Mouse (Mus musculus) lung, embryonic 15.5 days (tissue): ENCODE measurements around the gene Rnf145. TPM values are rescaled to one million over a fixed set of nuclear protein-coding genes. Genes with fewer than 3 reads are reported as not detected.

Source experiments
- ATAC-seq: fragments of 200-750 bp; cut with Nextera tagmentation; 2 replicates; pipeline ENCODE4 v1.8.0; 2017; ENCODE audit warnings: moderate number of reproducible peaks, borderline replicate concordance; ENCODE audit not compliant: low FRiP score, low TSS enrichment; ENCODE audit errors: extremely low read depth
- H3K27ac ChIP-seq: fragments of 300-500 bp; sonication (generic); 2 replicates; pipeline ENCODE4 v1.5.1; 2015; ENCODE audit warnings: moderate library complexity, mild to moderate bottlenecking, inconsistent platforms
- H3K27me3 ChIP-seq: fragments of 300-500 bp; sonication (generic); 2 replicates; pipeline ENCODE4 v1.6.1; 2015; ENCODE audit warnings: inconsistent platforms
- H3K36me3 ChIP-seq: fragments of 300-500 bp; sonication (generic); 2 replicates; pipeline ENCODE4 v1.6.1; 2015; ENCODE audit warnings: inconsistent platforms
- H3K4me1 ChIP-seq: fragments of 300-500 bp; sonication (generic); 2 replicates; pipeline ENCODE4 v1.6.1; 2015; ENCODE audit warnings: inconsistent platforms
- H3K4me2 ChIP-seq: fragments of 300-500 bp; sonication (generic); 2 replicates; pipeline ENCODE4 v1.6.1; 2015; ENCODE audit warnings: inconsistent platforms, mild to moderate bottlenecking, moderate library complexity
- H3K4me3 ChIP-seq: fragments of 300-500 bp; sonication (generic); 2 replicates; pipeline ENCODE4 v1.5.1; 2015; ENCODE audit warnings: mild to moderate bottlenecking, inconsistent platforms
- H3K9ac ChIP-seq: fragments of 300-500 bp; sonication (generic); 2 replicates; pipeline ENCODE4 v1.6.1; 2015; ENCODE audit warnings: inconsistent platforms
- H3K9me3 ChIP-seq: fragments of 300-500 bp; sonication (generic); 2 replicates; pipeline ENCODE4 v1.6.1; 2016; ENCODE audit warnings: inconsistent platforms
- WGBS: fragments of 180-500 bp; shearing (Covaris S2); methylation state at CpG from one replicate; pipeline ENCODE4 v1.1.7; 2015; 5-methylcytosine and 5-hydroxymethylcytosine counted together
- polyA plus RNA-seq: library from polyadenylated mRNA; unstranded; fragments of >200 nt; fragmentation: Nextera tagmentation; extraction: Ambion mirVana; gene quantifications from 2 replicates; pipeline ENCODE4 v1.2.1, GENCODE M21; 2015

Rnf145 gene
- polyA plus RNA-seq, 1 experiment from 2014 or later, result 77.2 TPM

DNA sequence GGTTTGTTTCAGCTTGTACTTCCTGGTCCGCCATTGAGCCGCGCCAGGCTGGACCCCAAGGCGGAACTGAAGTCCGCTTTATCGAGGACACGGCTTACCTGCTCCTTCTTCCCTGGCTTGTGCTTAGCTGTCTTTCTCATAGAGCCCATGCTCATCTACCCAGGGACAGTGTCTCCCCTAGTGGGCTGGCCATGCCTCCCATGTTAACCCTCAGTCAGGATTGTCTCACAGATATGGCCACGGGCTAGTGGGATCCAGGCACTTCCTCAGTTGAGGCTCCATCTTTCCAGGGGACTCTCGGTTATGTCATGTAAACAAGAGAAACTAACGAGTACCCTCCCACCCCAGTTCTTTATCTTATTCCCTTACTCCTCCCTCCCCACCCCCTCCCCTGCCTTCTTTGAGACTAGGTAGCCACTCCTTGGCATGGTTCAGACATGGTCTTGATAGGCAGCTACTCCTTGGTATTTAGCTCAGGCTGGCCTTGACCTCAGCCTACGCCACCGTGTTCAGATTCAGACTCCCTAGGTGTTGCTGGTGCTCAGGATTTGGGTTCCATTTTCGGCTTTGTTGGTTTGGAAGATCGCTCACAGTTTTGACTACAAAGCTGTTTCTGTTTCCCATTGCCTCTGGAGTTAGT lies 9.9 kb downstream of the Rnf145 start:
- 89% methylated on average over 14 of the region's 14 CpGs for WGBS
- ATAC-seq, result no peak
- no peak overlapping the region for H3K4me2 ChIP-seq

DNA sequence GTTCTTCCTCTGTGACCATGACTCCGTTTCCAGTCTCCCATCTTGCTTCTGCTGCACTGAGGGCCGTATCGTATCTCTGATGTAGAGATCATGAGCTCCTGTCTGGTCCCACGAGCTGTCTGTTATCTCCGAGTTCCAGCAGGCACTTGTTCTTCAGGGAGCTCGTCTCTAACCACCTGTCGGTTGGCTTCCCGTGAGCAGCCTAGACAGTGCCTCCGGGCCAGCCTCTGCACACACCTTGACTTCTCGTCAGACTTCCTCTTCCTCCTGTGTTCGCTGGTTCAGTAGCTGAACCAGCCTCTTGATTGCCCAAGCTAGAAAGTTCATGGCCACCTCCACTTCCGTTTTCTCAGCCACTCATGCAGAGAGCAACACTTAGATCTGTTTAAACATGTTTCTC lies 10.4 kb downstream of the Rnf145 start:
- ATAC-seq, result peak; percentile 35; the same call in 1 of the 2 replicates
- Histone ChIP-seq H3K27me3 (no peaks in the 10 kb centered on the region), H3K9ac (no peak overlapping the region), H3K27ac (no peak overlapping the region), H3K4me1 (0 out of 2 replicates have a peak, but pooled peaks cover 9% of the 10 kb centered on the region), H3K9me3 (no peaks in the 10 kb centered on the region), H3K4me2 (no peak overlapping the region), H3K36me3 (peaks cover 47% of the 10 kb centered on the region), H3K4me3 (no peak overlapping the region)
- WGBS, result 66% methylated on average over 12 of the region's 12 CpGs

More for the DNA sequence above, 9.9 kb downstream of the Rnf145 start:
- no peaks in the 10 kb centered on the region for H3K27me3 ChIP-seq
- peaks cover 47% of the 10 kb centered on the region for H3K36me3 ChIP-seq
- H3K4me3 ChIP-seq, result no peak overlapping the region
- H3K9ac ChIP-seq, result no peak overlapping the region
- H3K27ac ChIP-seq, result no peak overlapping the region
- H3K4me1 ChIP-seq, result 0 out of 2 replicates have a peak, but pooled peaks cover 13% of the 10 kb centered on the region
- no peaks in the 10 kb centered on the region for H3K9me3 ChIP-seq

DNA sequence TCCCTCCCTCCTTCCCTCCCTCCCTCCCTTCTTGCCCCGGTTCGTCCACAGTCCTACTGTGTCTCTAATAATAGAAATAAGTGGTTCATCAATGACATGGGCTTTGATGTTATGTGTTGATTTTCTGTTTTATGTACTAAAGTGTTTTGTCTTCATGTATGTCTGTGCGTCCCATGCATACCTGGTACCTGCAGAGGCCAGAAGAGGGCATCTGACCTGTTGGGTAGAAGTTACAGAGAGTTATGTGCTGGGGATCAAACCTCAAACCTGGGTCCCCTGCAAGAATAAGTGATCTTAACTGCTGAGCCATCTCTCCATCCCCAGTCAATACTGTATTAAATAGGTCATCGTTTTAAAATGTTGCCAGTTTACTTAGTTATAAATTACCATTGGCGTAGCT lies 11.0 kb downstream of the Rnf145 start:
- Histone ChIP-seq H3K27ac (no peak overlapping the region), H3K9me3 (no peaks in the 10 kb centered on the region), H3K4me1 (0 out of 2 replicates have a peak, but pooled peaks cover 9% of the 10 kb centered on the region), H3K4me3 (no peak overlapping the region), H3K4me2 (no peak overlapping the region), H3K27me3 (no peaks in the 10 kb centered on the region), H3K9ac (no peak overlapping the region), H3K36me3 (peaks cover 46% of the 10 kb centered on the region)
- ATAC-seq, result no peak
- 74% methylated on average over 5 of the region's 5 CpGs for WGBS

DNA sequence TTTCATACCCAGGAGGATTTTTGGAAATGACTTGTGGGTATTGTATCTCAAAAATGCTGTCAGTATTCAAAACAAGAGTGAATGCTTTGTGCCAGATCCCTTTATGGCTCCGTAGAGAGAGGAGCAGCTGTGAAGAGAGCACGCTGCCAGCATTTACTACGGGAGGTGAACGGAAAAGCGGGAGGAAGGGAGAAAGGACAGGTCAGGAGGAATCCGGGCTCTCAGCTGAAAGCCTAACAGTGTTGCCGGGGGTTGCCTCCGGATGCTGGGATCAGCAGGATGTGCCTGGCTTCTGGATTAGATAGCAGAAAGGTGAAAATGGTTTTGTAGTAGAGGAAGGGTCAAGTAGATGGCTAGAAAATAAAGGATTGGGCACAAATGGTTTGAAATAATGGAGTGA lies 11.6 kb downstream of the Rnf145 start:
- Histone ChIP-seq H3K36me3 (peaks cover 40% of the 10 kb centered on the region), H3K27ac (no peak overlapping the region), H3K4me2 (no peak overlapping the region), H3K9ac (no peak overlapping the region), H3K9me3 (no peaks in the 10 kb centered on the region), H3K4me1 (0 out of 2 replicates have a peak, but pooled peaks cover 9% of the 10 kb centered on the region), H3K4me3 (no peak overlapping the region), H3K27me3 (no peaks in the 10 kb centered on the region)
- 74% methylated on average over 8 of the region's 8 CpGs for WGBS
- no peak for ATAC-seq

DNA sequence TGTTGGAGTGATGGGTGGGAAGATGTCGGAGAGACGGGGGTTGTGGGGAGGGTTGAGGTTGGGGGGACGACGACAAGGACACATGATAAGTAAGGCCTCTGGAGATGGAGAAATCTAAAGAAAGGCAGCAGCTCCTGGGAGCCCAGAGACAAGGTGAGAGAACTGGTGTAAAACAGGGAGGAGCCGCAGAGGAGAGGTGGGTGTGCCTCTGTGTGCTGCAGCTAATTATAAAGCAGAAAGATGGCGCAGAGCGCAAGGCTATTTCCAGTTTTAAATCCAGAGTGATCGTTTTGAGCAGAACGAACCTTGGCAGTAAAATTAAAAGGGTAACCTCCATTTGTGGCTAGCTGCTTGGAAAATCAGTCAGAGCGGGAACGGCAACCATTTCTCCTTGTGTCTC lies 12.1 kb downstream of the Rnf145 start:
- Histone ChIP-seq H3K36me3 (peaks cover 37% of the 10 kb centered on the region), H3K4me3 (no peak overlapping the region), H3K27me3 (no peaks in the 10 kb centered on the region), H3K4me1 (0 out of 2 replicates have a peak, but pooled peaks cover 9% of the 10 kb centered on the region), H3K4me2 (no peak overlapping the region), H3K9me3 (no peaks in the 10 kb centered on the region), H3K9ac (no peak overlapping the region), H3K27ac (no peak overlapping the region)
- WGBS, result 82% methylated on average over 11 of the region's 11 CpGs
- no peak for ATAC-seq

DNA sequence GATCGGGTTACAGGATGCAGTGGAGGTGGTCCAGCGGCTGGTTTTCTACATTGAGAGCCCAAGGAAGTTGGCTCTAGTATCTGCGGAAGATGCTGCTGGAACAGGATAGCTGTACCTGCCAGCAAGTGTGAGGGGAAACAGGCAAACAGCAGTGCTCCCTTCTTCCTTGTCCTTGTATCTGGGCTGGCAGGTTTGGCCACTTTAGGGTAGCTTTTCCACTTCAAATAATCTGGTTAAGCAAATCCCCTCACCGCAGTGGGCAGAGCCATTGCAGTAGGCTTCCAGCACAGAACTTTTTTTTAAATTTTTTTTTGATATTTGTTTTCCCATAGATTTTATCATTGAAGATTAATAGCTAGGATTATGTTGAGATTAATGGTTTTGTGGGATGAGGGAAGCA lies 12.9 kb downstream of the Rnf145 start:
- no peaks in the 10 kb centered on the region for H3K27me3 ChIP-seq
- no peak overlapping the region for H3K9ac ChIP-seq
- 0 out of 2 replicates have a peak, but pooled peaks cover 9% of the 10 kb centered on the region for H3K4me1 ChIP-seq
- WGBS, result 63% methylated on average over 4 of the region's 4 CpGs
- no peaks in the 10 kb centered on the region for H3K9me3 ChIP-seq
- ATAC-seq, result no peak
- H3K27ac ChIP-seq, result no peak overlapping the region
- no peak overlapping the region for H3K4me2 ChIP-seq
- peaks cover 31% of the 10 kb centered on the region for H3K36me3 ChIP-seq
- no peak overlapping the region for H3K4me3 ChIP-seq

DNA sequence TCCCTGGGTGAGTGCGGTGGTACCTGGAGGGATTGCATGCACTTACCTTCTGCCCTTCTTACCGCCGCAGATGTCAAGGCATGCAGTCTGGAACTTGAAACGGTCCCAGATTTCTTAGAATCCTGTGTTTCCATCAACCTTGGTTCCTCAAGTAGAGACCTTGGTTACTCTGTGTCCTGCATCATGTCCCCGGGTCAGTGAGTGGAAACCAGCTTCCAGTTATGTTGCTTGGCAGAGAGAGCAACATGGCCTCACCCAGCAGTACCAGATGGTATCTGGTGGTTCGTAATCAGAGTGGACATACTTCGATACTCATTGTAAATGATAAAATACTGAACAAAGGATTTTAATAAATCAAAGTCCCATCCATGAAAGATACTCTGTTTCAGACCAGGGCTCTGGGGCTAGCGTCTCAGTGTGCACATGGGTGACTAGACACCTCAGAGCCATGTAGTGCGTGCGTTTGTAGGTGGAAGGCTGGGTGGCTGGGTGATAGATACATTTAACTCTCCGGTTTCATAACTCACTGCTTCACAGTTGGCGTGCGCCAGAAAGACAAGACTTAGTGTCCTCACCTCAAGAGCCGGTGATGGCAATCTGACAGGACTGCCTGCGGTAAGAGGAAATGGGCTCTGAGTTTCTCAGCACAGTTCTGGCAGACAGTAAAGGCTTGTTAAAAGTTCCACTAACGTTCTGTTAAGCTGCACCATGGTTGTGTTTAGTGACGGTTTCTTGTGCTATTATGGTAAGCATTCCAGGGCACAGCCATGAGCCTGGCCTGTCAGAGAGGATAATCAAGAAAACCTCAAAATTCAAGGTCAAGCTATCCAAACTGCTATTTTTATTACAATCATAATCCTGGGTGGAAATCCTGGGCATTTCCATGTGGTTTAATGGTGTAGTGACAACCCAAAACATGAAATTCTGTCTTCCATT lies 14.3 kb downstream of the Rnf145 start:
- Histone ChIP-seq H3K9me3 (no peaks in the 10 kb centered on the region), H3K4me1 (peaks cover 11% of the 10 kb centered on the region; the same call in 1 of the 2 replicates), H3K4me3 (no peak overlapping the region), H3K27me3 (no peaks in the 10 kb centered on the region), H3K9ac (no peak overlapping the region), H3K36me3 (peaks cover 25% of the 10 kb centered on the region), H3K27ac (no peak overlapping the region), H3K4me2 (no peak overlapping the region)
- ATAC-seq, result no peak
- 93% methylated on average over 17 of the region's 17 CpGs for WGBS

DNA sequence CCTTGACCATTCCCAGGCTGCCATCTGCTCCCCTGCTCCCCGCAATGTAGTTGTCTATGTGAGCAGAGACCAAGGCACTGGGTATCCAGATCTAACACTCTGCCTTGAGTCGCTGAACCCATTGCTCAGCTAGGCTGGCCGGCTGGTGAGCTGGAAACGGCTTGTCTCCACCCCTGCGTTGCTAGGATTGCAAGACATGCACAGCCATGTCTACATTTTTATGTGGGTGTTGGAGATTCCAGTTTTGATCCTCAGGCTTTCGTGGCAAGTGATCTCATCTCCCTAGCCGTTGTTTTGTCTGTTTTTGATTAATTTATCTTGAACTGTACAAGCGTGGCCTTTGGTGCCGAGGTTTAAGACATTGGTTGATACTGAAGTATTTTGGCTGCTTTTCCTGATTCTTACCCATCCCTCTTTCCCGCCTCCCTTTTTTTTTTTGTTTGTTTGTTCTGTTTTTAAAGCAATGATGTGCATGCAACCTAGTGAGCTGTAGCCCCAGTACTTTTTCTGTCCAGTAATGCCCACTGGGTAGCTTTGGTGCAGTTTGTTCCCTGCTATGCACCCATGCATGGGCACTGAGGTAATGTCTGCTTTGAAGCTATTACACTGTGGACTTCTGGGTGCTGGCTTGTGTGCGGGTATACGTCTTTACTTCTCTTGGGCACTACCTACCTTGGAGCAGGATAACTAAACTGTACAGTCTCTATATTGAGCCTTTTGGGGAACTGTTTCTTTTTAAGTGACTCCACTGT lies 16.4 kb downstream of the Rnf145 start:
- H3K4me3 ChIP-seq, result no peak overlapping the region

DNA sequence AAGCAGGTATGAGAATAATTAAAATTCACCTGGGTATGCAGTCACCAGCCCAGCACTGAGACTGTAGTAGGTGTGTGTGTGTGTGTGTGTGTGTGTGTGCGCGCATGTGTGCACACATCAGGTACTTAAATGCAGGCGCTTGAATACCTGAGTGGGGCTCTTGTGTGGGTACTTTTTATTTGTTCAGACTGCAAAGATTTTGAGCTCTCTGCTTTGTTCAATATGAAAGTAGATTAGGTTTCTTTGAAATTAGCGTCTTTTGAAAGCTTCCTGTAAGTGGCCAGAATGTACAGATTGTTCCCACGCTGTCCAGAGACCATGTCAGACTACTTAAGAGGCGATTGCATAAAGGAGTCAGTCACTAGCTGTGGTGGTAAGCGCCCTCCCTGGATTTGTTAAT lies 18.6 kb downstream of the Rnf145 start:
- 73% methylated on average over 7 of the region's 7 CpGs for WGBS
- Histone ChIP-seq H3K9me3 (no peaks in the 10 kb centered on the region), H3K27ac (peak overlapping the region; percentile 38; the same call in 1 of the 2 replicates), H3K36me3 (peaks cover 11% of the 10 kb centered on the region), H3K27me3 (no peaks in the 10 kb centered on the region), H3K4me1 (peaks cover 15% of the 10 kb centered on the region), H3K4me3 (no peak overlapping the region), H3K9ac (no peak overlapping the region), H3K4me2 (no peak overlapping the region)
- ATAC-seq, result peak; percentile 60

More for the DNA sequence above, 16.4 kb downstream of the Rnf145 start:
- H3K27ac ChIP-seq, result no peak overlapping the region
- ATAC-seq, result no peak
- WGBS, result 80% methylated on average over 12 of the region's 12 CpGs
- H3K27me3 ChIP-seq, result no peaks in the 10 kb centered on the region
- peaks cover 21% of the 10 kb centered on the region for H3K4me1 ChIP-seq
- no peak overlapping the region for H3K9ac ChIP-seq
- peaks cover 11% of the 10 kb centered on the region for H3K36me3 ChIP-seq
- H3K9me3 ChIP-seq, result no peaks in the 10 kb centered on the region
- no peak overlapping the region for H3K4me2 ChIP-seq

DNA sequence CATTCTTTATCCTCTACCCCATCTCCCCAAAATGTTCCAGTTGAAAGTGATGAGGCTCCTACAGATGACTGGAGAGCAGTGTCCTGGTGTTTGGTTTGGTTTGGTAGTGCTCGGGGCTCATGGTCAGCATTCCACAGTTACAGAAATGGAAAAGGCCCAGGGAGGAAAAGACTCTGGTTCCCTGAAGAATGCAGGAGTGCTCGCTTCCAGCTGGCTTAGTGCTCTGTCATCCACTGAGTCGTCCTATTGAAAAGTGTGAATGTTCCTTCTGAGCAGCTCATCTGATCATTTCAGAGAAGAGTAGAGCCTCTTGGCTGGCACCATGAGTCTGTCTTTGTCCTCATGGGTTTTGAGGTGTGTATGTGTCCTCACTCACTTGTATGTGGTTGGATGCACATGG lies 19.3 kb downstream of the Rnf145 start:
- ATAC-seq, result no peak
- Histone ChIP-seq H3K36me3 (peaks cover 4% of the 10 kb centered on the region), H3K9ac (no peak overlapping the region), H3K4me2 (no peak overlapping the region), H3K27me3 (no peaks in the 10 kb centered on the region), H3K27ac (peak overlapping the region; percentile 39; the same call in 1 of the 2 replicates), H3K4me1 (peaks cover 11% of the 10 kb centered on the region), H3K4me3 (no peak overlapping the region), H3K9me3 (no peaks in the 10 kb centered on the region)
- WGBS, result 80% methylated on average over 3 of the region's 3 CpGs

DNA sequence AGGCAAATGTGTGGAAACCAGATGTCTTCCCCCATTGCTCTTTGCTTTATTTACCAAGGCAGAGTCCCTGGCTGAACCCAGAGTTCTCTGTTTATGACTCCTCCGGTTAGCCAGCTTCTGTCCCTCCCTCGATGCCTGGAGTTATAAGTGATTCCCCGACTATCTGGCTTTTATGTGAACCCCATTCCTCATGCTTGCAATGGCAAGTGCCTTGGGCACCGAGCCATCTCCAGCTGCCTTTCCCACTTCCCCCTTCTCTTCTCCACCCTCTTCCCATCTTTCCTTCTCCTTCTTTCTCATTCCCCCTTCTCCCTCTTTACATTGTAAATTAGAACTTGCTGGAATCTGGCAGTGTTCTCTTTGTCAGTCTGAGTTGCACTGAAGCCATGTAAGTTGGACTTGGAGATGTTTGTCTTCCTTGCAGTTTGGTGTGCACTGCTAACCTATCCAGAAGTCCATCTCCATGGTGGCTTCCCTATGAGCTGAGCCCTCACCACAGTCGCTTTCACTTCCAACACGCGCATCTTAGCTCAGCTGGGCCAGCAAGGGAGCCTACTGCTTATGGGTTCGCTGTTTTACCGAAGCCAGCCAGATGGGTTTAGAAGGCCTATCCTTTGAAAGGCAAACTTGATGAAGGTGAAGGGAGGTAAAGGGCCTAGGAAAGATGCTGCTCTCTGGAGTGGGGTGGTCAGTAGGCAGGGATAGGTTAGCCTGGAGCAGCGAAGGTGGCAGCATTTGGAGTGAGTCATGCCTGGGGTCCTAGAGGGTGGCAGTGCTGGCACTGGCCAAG lies 19.9 kb downstream of the Rnf145 start:
- Histone ChIP-seq H3K9me3 (no peaks in the 10 kb centered on the region), H3K4me3 (no peak overlapping the region), H3K4me2 (no peak overlapping the region), H3K27ac (no peak overlapping the region; the same call in 1 of the 2 replicates), H3K9ac (no peak overlapping the region), H3K36me3 (no peaks in the 10 kb centered on the region; the same call in 1 of the 2 replicates), H3K4me1 (peaks cover 11% of the 10 kb centered on the region), H3K27me3 (no peaks in the 10 kb centered on the region)
- no peak for ATAC-seq
- 78% methylated on average over 10 of the region's 10 CpGs for WGBS
